Mouse (Mus musculus) midbrain, postnatal 0 days (tissue): ENCODE measurements at regions not wholly inside any gene's neighbourhood (a gene's known extent, or its start where the extent isn't known, plus 50 kb on each side); places are given as distances from the start of the nearest gene placed in this dataset.

Experiments used
- ATAC-seq: fragments of 200-750 bp; cut with Nextera tagmentation; 2 replicates; pipeline ENCODE4 v1.8.0; 2017; ENCODE audit warnings: moderate number of reproducible peaks, mild to moderate bottlenecking, moderate TSS enrichment, moderate library complexity; ENCODE audit not compliant: low FRiP score
- DNase-seq: peaks from one replicate; pipeline ENCODE4 v3.0.0-alpha.2; 2015; ENCODE audit warnings: low spot score
- H3K27ac ChIP-seq: fragments of 300-500 bp; sonication (generic); 2 replicates; pipeline ENCODE4 v1.5.1; 2014; ENCODE audit warnings: low read depth, mild to moderate bottlenecking, low read length, mixed read lengths
- H3K27me3 ChIP-seq: fragments of 300-500 bp; sonication (generic); 2 replicates; pipeline ENCODE4 v1.6.1; 2014; ENCODE audit warnings: low read length, control low read depth, mixed read lengths; ENCODE audit not compliant: insufficient read depth
- H3K36me3 ChIP-seq: fragments of 300-500 bp; sonication (generic); 2 replicates; pipeline ENCODE4 v1.6.1; 2014; ENCODE audit warnings: low read length, control low read depth, mixed read lengths; ENCODE audit not compliant: insufficient read depth
- H3K4me1 ChIP-seq: fragments of 300-500 bp; sonication (generic); 2 replicates; pipeline ENCODE4 v1.6.1; 2014; ENCODE audit warnings: mild to moderate bottlenecking, control low read depth, antibody characterized with exemption, low read length, mixed read lengths; ENCODE audit not compliant: insufficient read depth
- H3K4me2 ChIP-seq: fragments of 300-500 bp; sonication (generic); 2 replicates; pipeline ENCODE4 v1.6.1; 2014; ENCODE audit warnings: low read depth, mild to moderate bottlenecking, low read length, mixed read lengths; ENCODE audit not compliant: poor library complexity, severe bottlenecking
- H3K4me3 ChIP-seq: fragments of 300-500 bp; sonication (generic); 2 replicates; pipeline ENCODE4 v1.5.1; 2014; ENCODE audit warnings: low read depth, mild to moderate bottlenecking, low read length, moderate library complexity
- H3K9ac ChIP-seq: fragments of 300-500 bp; sonication (generic); replicated peaks from 2 replicates; pipeline ENCODE4 v1.6.1; 2014; ENCODE audit warnings: mild to moderate bottlenecking, low read length, moderate library complexity, mixed read lengths; ENCODE audit not compliant: poor library complexity, severe bottlenecking
- H3K9me3 ChIP-seq: fragments of 300-500 bp; sonication (generic); 2 replicates; pipeline ENCODE4 v1.6.1; 2016; ENCODE audit warnings: low read length, control low read depth
- CTCF ChIP-seq: IDR thresholded peaks from 2 replicates; pipeline ENCODE4 v1.5.1; 2016; ENCODE audit warnings: antibody characterized with exemption, mild to moderate bottlenecking
- WGBS: fragments of 180-500 bp; shearing (Covaris S2); extraction: QIAGEN DNeasy Blood & Tissue Kit; methylation state at CpG from one replicate; pipeline ENCODE4 v1.1.7; 2014; 5-methylcytosine and 5-hydroxymethylcytosine counted together

DNA sequence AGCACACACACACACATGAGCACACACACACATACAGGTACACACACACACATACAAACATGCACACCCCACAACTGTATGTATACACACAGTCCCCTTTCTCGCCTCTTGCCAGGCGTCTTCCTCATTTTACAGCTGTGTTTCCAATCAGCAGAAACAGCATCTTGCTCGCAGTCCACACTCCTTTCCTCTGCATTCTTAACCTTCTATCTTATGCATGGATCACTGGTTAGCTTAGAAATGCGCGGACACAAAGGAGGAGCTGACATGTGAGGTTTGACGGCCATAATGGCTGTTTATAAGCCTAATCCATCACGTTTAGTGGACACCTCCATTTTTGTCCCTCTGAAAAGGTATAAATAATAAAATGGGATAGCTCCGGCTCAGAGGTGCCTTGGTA is 343.3 kb upstream of the Sall1 start:
- H3K27me3 ChIP-seq, result 0 out of 2 replicates have a peak, but pooled peaks cover 4% of the 10 kb centered on the region
- no peak overlapping the region for H3K4me2 ChIP-seq
- 26% methylated on average over 8 of the region's 8 CpGs for WGBS
- H3K9ac ChIP-seq, result no peak overlapping the region
- H3K4me3 ChIP-seq, result no peak overlapping the region
- DNase-seq (no peak), ATAC-seq (no peak)
- H3K27ac ChIP-seq, result no peak overlapping the region
- no peak for TF ChIP-seq CTCF
- H3K36me3 ChIP-seq, result no peaks in the 10 kb centered on the region
- H3K9me3 ChIP-seq, result no peaks in the 10 kb centered on the region
- no peaks in the 10 kb centered on the region for H3K4me1 ChIP-seq

DNA sequence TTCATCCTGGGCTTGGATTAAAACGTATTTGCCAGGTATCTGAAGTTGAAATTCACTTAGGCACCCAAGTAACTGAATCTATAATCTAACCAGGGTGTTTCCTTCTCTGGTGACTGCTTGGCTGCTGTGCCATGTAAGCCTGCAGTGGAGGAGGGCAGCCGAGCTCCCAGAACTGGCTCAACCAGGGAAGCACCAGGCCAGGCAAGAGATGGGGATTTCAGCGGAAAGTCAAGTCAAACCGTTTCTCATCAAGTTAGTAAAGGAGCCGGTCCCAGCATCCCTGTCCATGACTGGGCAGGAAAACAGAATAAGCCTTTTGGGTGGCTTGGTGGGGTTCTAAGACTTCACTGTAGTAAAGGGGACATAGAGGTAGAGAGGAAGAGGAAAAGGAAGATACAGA is 341.1 kb upstream of the Sall1 start:
- ATAC-seq (no peak), DNase-seq (no peak)
- no peak for TF ChIP-seq CTCF
- Histone ChIP-seq H3K9ac (no peak overlapping the region), H3K4me2 (no peak overlapping the region), H3K9me3 (no peaks in the 10 kb centered on the region), H3K4me3 (no peak overlapping the region), H3K4me1 (no peaks in the 10 kb centered on the region), H3K27ac (no peak overlapping the region), H3K36me3 (no peaks in the 10 kb centered on the region), H3K27me3 (0 out of 2 replicates have a peak, but pooled peaks cover 4% of the 10 kb centered on the region)
- 85% methylated on average over 5 of the region's 5 CpGs for whole genome bisulfite sequencing

DNA sequence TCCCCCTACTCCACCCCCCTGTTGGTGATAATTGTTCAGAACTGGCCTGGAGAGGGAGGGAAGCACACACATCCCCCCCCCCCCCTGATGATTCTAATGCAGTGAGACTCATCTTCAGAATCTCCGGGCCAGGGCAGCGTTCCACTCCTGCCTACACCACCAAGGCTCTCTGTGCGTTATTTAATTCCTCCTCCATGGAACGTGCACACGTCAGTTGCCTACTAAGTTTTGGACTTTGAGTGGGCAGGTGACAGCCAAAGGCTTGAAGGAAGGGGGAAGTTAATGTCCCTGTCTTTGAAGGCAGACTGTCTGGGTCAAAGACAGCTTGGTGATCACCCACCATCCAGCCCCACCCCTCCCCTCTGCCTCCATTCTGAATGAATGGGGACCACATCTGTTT is 339.8 kb upstream of the Sall1 start:
- ATAC-seq (no peak), DNase-seq (no peak)
- Histone ChIP-seq H3K36me3 (no peaks in the 10 kb centered on the region), H3K4me3 (no peak overlapping the region), H3K4me1 (no peaks in the 10 kb centered on the region), H3K27ac (no peak overlapping the region), H3K4me2 (no peak overlapping the region), H3K9ac (no peak overlapping the region), H3K9me3 (no peaks in the 10 kb centered on the region), H3K27me3 (0 out of 2 replicates have a peak, but pooled peaks cover 4% of the 10 kb centered on the region)
- 32% methylated on average over 5 of the region's 5 CpGs for WGBS
- no peak for TF ChIP-seq CTCF

DNA sequence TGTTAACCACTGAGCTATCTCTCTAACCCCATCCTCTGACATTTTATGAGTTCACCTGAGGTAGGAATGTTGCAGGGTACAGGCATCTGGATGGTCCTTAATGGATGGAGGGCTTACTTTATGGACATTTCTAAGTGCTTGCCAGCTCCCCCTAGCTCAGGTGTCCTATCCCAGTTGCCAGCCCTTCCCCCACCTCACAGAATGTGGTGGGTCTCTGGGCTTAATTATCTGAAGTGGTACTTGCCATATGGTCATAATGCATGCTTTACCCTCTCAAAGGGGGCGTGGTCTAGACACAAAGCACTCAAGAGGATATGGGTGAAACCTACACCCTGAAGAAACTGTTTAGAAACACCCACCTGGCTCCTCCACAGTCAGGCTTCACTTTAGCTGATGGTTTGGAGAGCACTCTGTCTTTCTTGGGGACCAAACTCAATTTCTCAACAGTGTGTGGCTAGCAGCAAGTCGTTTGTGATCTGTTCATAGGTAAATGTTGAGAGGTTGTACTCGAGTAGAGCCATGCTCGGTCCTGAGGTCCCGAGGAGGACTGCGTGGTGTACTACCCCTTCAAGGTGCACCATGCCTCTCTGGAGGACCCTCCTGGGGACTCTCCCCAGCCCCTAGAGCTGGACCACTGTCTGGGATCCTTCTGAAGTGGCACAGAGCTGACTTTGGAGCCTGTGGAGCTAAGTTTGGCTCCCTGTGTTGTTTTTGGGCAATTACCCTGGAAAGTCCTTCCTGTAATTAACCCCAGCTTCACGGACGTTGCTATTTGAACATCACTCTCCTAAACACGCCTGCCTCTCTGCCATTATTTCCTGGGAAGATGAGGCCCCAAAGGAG is 338.8 kb upstream of the Sall1 start:
- ATAC-seq, result no peak
- 0 out of 2 replicates have a peak, but pooled peaks cover 4% of the 10 kb centered on the region for H3K27me3 ChIP-seq
- 63% methylated on average over 9 of the region's 9 CpGs for WGBS

DNA sequence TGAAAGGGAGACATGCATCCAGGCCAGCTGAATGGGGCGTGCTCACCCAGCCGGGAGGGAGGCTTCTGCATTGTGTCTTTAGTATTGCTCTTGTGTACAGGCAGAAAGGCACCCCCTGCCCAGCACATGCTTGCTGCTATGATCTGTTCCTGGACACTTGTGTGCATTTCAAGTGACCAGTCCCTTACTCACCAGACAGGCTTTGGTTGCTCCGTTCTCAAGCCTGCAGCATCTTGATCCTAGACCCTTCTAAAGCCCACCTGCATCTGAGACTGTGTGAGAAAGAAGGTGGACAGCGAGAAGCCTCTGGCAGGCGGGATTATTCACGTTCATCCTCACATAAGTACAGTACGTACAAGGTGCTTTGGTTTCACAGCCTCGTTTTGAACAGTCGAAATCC is 336.5 kb upstream of the Sall1 start:
- no peak overlapping the region for H3K4me3 ChIP-seq
- H3K4me2 ChIP-seq, result no peak overlapping the region
- no peak overlapping the region for H3K27ac ChIP-seq
- 79% methylated on average over 9 of the region's 9 CpGs for WGBS
- H3K27me3 ChIP-seq, result 0 out of 2 replicates have a peak, but pooled peaks cover 4% of the 10 kb centered on the region
- H3K36me3 ChIP-seq, result no peaks in the 10 kb centered on the region
- no peaks in the 10 kb centered on the region for H3K4me1 ChIP-seq
- TF ChIP-seq CTCF, result no peak
- ATAC-seq (no peak), DNase-seq (no peak)
- H3K9ac ChIP-seq, result no peak overlapping the region
- H3K9me3 ChIP-seq, result no peaks in the 10 kb centered on the region

More for the DNA sequence above, 338.8 kb upstream of the Sall1 start:
- Histone ChIP-seq H3K4me2 (no peak overlapping the region), H3K9ac (no peak overlapping the region), H3K36me3 (no peaks in the 10 kb centered on the region), H3K4me3 (no peak overlapping the region), H3K9me3 (no peaks in the 10 kb centered on the region), H3K27ac (no peak overlapping the region), H3K4me1 (no peaks in the 10 kb centered on the region)
- DNase-seq, result no peak
- TF ChIP-seq CTCF, result no peak

DNA sequence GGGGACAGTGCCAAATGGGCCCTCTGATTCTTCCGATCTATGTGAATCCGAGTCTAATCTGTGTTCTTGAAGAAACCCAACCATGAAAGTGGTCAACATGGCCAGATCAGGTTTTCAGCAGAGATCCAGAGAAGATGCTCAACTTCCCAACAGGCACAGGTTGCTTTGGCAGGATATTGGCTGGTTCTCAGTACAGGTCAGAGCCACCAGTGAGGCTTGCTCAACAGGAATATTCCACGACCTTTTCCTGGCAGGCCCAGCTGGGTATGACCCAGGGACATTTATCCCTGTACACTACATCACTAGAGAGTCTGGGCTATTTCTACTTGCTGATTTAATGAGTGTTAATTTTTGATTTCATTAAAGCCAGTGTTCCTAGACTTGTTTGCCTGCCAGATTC is 328.8 kb upstream of the Sall1 start:
- Histone ChIP-seq H3K4me1 (no peaks in the 10 kb centered on the region), H3K4me2 (no peak overlapping the region), H3K9ac (no peak overlapping the region), H3K27me3 (no peaks in the 10 kb centered on the region), H3K27ac (no peak overlapping the region), H3K36me3 (no peaks in the 10 kb centered on the region), H3K4me3 (no peak overlapping the region), H3K9me3 (no peaks in the 10 kb centered on the region)
- no peak for DNase-seq
- 88% methylated on average over 3 of the region's 3 CpGs for WGBS
- ATAC-seq, result no peak
- no peak for TF ChIP-seq CTCF
